Mouse (Mus musculus): ENCODE measurements around the gene Cdrt4. TPM values are rescaled to one million over a fixed set of nuclear protein-coding genes. Genes with fewer than 3 reads are reported as not detected.

Gene Cdrt4
- 0.29 TPM in 1 of 2 replicates, not detected in the other for polyA plus RNA-seq (2014; fragmentation: Nextera tagmentation; extraction: Ambion mirVana)

DNA sequence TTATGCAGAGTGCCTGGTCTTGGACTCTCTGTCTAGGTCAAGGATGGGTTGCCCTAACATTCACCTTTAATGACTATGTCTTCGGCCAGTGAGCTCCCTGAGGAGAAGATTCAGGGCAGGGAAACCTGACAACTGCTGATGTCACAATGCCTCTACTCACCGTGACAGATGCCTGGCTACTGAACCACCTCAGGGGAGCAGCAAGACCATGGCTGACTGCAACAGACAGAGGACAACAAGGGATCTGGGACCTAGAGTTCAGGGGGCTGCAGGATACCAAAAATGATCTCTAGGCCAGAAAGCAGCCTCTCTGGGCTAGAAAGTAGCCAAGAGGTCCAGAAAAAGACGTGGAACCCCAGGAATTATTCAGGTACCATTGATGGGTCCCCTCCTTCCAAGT, at the start of gene Cdrt4:
Cdrt4 (plus strand) TSS at position 182 of the 400 bp plus-strand sequence.
- no peak within 1 kb of the TSS for H3K4me2 ChIP-seq (ENCODE audit: low read depth, severe bottlenecking)
- DNase-seq (ENCODE audit: low spot score) (no peak), ATAC-seq (ENCODE audit: insufficient number of reproducible peaks, low FRiP score, low TSS enrichment, low read depth) (no peak)
- no peak within 1 kb of the TSS for H3K4me3 ChIP-seq (ENCODE audit: low read depth, low read length)
- H3K36me3 ChIP-seq (ENCODE audit: control insufficient read depth, insufficient read depth, low read length): no peaks in the 10 kb centered on the region
- H3K4me1 ChIP-seq (ENCODE audit: control insufficient read depth, insufficient read depth, low read length): no peaks in the 10 kb centered on the region
- H3K9ac ChIP-seq (ENCODE audit: low read length): no peak within 1 kb of the TSS
- 0 out of 2 replicates have a peak, but pooled peaks cover 2% of the 10 kb centered on the region for H3K9me3 ChIP-seq (ENCODE audit: control insufficient read depth, low read length)
- WGBS: 89% methylated on average over 3 of the region's 3 CpGs
- no peak within 1 kb of the TSS for H3K27ac ChIP-seq (replicated peaks; ENCODE audit: low read depth, low read length)
- no peaks in the 10 kb centered on the region for H3K27me3 ChIP-seq (ENCODE audit: control insufficient read depth, insufficient read depth, low read length)

DNA sequence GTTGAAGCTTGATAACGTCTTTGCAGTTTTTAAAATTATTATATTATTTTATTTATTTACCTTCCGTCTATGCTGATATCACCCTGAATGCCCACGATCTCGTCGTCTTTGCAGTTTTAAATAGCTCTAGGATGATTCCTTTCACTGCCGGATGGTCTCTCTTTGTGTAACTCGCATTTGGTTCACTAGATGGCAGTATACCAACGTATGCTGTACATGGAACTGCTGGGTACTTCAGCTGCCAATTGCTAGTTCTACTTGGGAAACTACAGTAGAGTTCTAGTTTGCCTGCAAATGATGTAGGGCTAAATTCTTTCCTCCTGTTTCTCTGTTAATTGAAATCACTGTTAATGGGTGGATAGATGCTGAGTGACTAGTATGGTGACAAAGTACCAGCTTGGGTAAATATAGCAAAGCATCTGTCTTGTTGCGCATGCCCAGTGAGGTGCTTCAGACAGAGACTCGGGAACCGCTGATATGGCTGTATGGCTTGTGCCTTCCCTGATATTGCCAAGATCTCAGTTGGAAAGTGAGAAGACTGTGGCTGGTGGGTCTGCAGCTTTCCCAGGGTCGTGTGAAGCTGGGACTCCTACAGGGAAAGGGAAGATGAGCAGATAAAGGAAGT, 49.2 kb upstream of the Cdrt4 start:
- no peak overlapping the region for H3K27ac ChIP-seq (replicated peaks; ENCODE audit: low read depth, low read length)
- ATAC-seq (ENCODE audit: insufficient number of reproducible peaks, low FRiP score, low TSS enrichment, low read depth) (no peak), DNase-seq (ENCODE audit: low spot score) (peak; percentile 70)
- no peak overlapping the region for H3K4me3 ChIP-seq (ENCODE audit: low read depth, low read length)
- H3K27me3 ChIP-seq (ENCODE audit: control insufficient read depth, insufficient read depth, low read length): no peaks in the 10 kb centered on the region
- 38% methylated on average over 12 of the region's 12 CpGs for WGBS
- no peaks in the 10 kb centered on the region for H3K9me3 ChIP-seq (ENCODE audit: control insufficient read depth, low read length)
- H3K9ac ChIP-seq (ENCODE audit: low read length): no peak overlapping the region
- no peak overlapping the region for H3K4me2 ChIP-seq (ENCODE audit: low read depth, severe bottlenecking)
- no peaks in the 10 kb centered on the region for H3K4me1 ChIP-seq (ENCODE audit: control insufficient read depth, insufficient read depth, low read length)
- no peaks in the 10 kb centered on the region for H3K36me3 ChIP-seq (ENCODE audit: control insufficient read depth, insufficient read depth, low read length)

DNA sequence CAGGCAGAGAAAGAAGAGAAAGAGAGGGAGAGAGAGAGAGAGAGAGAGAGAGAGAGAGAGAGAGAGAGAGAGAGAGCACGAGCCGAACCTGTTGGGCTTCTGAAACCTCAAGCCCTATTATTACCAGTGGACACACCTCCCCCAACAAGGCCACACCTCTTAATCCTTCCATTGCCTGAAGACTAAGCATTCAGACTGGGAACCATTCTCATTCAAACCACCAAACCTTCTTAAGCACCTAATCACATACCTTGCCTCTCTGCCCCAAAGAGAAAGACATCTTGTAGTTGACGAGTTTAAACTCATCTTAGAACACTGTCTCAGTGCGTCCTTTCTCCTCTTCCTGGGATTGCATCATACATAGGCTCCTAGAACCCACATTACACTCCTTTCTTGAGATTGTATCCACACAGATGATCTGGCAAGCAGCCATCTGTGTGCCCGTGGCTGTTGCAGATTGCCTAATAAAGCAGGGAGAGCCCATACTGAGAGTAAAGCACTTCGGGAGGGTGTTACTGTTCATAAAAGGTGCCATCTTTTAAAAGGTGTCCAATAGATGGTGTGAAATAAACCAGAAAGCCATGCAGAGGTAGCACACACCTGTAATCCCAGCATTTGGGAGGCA, 47.0 kb upstream of the Cdrt4 start:
- DNase-seq (ENCODE audit: low spot score) (no peak), ATAC-seq (ENCODE audit: insufficient number of reproducible peaks, low FRiP score, low TSS enrichment, low read depth) (no peak)
- H3K9me3 ChIP-seq (ENCODE audit: control insufficient read depth, low read length): no peaks in the 10 kb centered on the region
- H3K4me3 ChIP-seq (ENCODE audit: low read depth, low read length): no peak overlapping the region
- H3K4me1 ChIP-seq (ENCODE audit: control insufficient read depth, insufficient read depth, low read length): no peaks in the 10 kb centered on the region
- no peak overlapping the region for H3K4me2 ChIP-seq (ENCODE audit: low read depth, severe bottlenecking)
- 79% methylated on average over 6 of the region's 6 CpGs for WGBS
- no peak overlapping the region for H3K27ac ChIP-seq (replicated peaks; ENCODE audit: low read depth, low read length)
- no peaks in the 10 kb centered on the region for H3K36me3 ChIP-seq (ENCODE audit: control insufficient read depth, insufficient read depth, low read length)
- no peak overlapping the region for H3K9ac ChIP-seq (ENCODE audit: low read length)
- H3K27me3 ChIP-seq (ENCODE audit: control insufficient read depth, insufficient read depth, low read length): no peaks in the 10 kb centered on the region

DNA sequence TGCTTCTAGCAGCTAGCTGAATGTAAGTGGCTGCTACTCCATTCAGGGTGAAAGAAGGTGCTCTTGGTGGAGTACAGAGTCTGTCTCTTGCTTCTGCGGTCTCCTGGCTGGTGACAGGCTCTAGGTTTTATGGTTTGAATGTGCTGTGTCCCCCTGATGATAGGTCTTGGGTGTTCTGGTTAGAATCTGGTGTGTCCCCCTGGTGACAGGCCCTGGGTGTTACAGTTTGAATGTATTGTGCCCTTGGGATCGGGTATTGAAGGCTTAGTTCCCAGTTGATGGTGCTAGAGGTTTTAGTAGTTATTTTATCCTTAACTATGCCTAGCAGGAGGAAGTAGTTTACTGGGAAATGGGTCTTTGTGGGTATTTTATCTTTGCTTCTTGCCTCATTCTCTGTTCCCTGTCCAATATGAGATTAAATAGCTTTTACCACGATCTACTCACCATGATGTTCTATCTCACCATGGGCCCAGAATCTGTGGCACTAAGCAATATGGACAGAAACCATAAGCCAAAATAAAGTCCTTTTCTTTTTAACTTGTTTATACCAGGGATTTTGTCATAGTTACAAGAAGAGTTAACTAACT, 41.2 kb upstream of the Cdrt4 start:
- no peak for ATAC-seq (ENCODE audit: insufficient number of reproducible peaks, low FRiP score, low TSS enrichment, low read depth)
- no peaks in the 10 kb centered on the region for H3K27me3 ChIP-seq (ENCODE audit: control insufficient read depth, insufficient read depth, low read length)
- H3K4me3 ChIP-seq (ENCODE audit: low read depth, low read length): no peak overlapping the region
- no peaks in the 10 kb centered on the region for H3K36me3 ChIP-seq (ENCODE audit: control insufficient read depth, insufficient read depth, low read length)
- no peak overlapping the region for H3K27ac ChIP-seq (replicated peaks; ENCODE audit: low read depth, low read length)
- 71% methylated on average over 3 of the region's 3 CpGs for WGBS
- no peaks in the 10 kb centered on the region for H3K9me3 ChIP-seq (ENCODE audit: control insufficient read depth, low read length)
- no peak overlapping the region for H3K4me2 ChIP-seq (ENCODE audit: low read depth, severe bottlenecking)
- no peak overlapping the region for H3K9ac ChIP-seq (ENCODE audit: low read length)
- no peaks in the 10 kb centered on the region for H3K4me1 ChIP-seq (ENCODE audit: control insufficient read depth, insufficient read depth, low read length)
- no peak for DNase-seq (ENCODE audit: low spot score)

DNA sequence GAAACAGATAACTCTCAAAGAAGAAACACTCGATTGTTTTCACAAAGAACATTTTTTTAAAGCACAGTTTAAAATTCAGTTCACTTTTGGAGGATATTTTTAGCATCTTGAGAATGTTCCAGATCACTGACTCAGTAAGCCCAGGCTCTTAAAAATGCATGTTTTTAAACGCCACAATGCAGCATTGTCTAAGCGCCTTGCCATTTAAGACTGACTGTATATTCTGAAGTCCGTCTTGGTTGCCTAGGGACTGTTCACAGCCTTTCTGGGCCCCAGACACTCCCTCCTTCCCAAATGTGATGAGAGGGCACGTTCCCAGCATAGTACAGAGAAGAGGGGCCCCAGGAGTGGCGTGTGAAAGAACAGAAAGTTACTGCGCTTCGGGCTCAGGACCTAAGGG, 39.6 kb upstream of the Cdrt4 start:
- no peak overlapping the region for H3K4me2 ChIP-seq (ENCODE audit: low read depth, severe bottlenecking)
- DNase-seq (ENCODE audit: low spot score) (no peak), ATAC-seq (ENCODE audit: insufficient number of reproducible peaks, low FRiP score, low TSS enrichment, low read depth) (no peak)
- WGBS: 80% methylated on average over 8 of the region's 8 CpGs
- no peaks in the 10 kb centered on the region for H3K9me3 ChIP-seq (ENCODE audit: control insufficient read depth, low read length)
- H3K9ac ChIP-seq (ENCODE audit: low read length): no peak overlapping the region
- no peaks in the 10 kb centered on the region for H3K36me3 ChIP-seq (ENCODE audit: control insufficient read depth, insufficient read depth, low read length)
- H3K4me1 ChIP-seq (ENCODE audit: control insufficient read depth, insufficient read depth, low read length): no peaks in the 10 kb centered on the region
- no peak overlapping the region for H3K4me3 ChIP-seq (ENCODE audit: low read depth, low read length)
- no peak overlapping the region for H3K27ac ChIP-seq (replicated peaks; ENCODE audit: low read depth, low read length)
- no peaks in the 10 kb centered on the region for H3K27me3 ChIP-seq (ENCODE audit: control insufficient read depth, insufficient read depth, low read length)

DNA sequence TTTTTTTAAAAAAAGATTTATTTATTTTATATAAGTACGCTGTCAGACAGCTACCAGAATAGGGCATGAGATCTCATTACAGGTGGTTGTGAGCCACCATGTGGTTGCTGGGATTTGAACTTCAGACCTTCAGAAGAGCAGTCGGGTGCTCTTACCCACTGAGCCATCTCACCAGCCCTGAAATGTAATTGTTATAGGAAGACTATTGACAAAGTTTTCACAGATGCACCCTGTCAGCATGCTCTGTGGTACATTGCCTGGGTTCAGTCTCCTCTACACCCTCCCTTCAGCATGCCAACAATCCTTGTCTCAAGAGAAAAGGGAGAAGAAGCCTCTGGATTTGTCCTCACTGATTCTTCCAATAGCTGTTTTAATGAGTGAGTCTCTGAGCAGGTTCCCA, 37.9 kb upstream of the Cdrt4 start:
- no peak overlapping the region for H3K9ac ChIP-seq (ENCODE audit: low read length)
- no peaks in the 10 kb centered on the region for H3K27me3 ChIP-seq (ENCODE audit: control insufficient read depth, insufficient read depth, low read length)
- H3K27ac ChIP-seq (replicated peaks; ENCODE audit: low read depth, low read length): no peak overlapping the region
- no peaks in the 10 kb centered on the region for H3K4me1 ChIP-seq (ENCODE audit: control insufficient read depth, insufficient read depth, low read length)
- WGBS: 91% methylated on average over 2 of the region's 2 CpGs
- no peaks in the 10 kb centered on the region for H3K9me3 ChIP-seq (ENCODE audit: control insufficient read depth, low read length)
- H3K4me3 ChIP-seq (ENCODE audit: low read depth, low read length): no peak overlapping the region
- no peaks in the 10 kb centered on the region for H3K36me3 ChIP-seq (ENCODE audit: control insufficient read depth, insufficient read depth, low read length)
- no peak overlapping the region for H3K4me2 ChIP-seq (ENCODE audit: low read depth, severe bottlenecking)
- ATAC-seq (ENCODE audit: insufficient number of reproducible peaks, low FRiP score, low TSS enrichment, low read depth): no peak
- no peak for DNase-seq (ENCODE audit: low spot score)

DNA sequence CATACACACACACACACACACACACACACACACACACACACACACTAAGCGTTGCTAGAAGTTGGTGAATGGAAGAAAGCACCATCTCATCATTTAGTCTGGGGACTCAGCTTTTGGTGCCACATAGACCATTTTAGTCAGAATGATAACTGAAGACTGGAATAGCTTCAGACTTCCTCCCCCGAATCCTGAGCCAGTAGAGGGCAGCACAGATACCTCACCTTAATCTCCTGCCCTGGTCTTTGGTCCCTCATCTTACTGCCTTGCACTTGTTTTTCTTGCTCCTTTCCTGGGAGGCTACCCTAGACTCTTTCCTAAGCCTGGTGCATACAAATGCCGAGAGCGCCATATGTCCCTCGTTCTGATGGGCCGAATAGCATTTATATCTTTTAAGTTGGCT, 36.5 kb upstream of the Cdrt4 start:
- Histone ChIP-seq H3K4me2 (ENCODE audit: low read depth, severe bottlenecking) (no peak overlapping the region), H3K9me3 (ENCODE audit: control insufficient read depth, low read length) (no peaks in the 10 kb centered on the region), H3K4me1 (ENCODE audit: control insufficient read depth, insufficient read depth, low read length) (no peaks in the 10 kb centered on the region), H3K27ac (replicated peaks; ENCODE audit: low read depth, low read length) (no peak overlapping the region), H3K4me3 (ENCODE audit: low read depth, low read length) (no peak overlapping the region), H3K9ac (ENCODE audit: low read length) (no peak overlapping the region), H3K36me3 (ENCODE audit: control insufficient read depth, insufficient read depth, low read length) (no peaks in the 10 kb centered on the region), H3K27me3 (ENCODE audit: control insufficient read depth, insufficient read depth, low read length) (no peaks in the 10 kb centered on the region)
- ATAC-seq (ENCODE audit: insufficient number of reproducible peaks, low FRiP score, low TSS enrichment, low read depth) (no peak), DNase-seq (ENCODE audit: low spot score) (no peak)
- WGBS: 55% methylated on average over 6 of the region's 6 CpGs

DNA sequence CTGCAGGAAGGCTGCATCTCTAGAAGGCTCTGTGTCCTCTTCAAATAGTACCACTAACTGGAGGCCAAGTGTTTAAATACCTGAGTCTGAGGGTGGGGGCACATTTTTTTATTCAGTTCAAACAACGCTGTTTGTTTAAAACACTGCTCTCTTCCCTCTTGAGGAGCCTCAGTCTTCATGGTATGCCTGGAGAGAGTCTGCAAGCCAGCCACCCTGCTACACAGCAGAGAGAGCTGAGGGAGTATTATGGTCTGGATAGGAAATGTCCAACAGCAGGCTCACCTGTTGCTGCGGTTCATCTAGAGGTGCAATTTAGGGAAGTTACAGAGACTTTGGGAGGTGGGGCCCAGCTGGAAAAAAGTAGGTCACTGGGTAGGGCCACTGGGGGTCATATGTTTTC, 35.5 kb upstream of the Cdrt4 start:
- Histone ChIP-seq H3K9me3 (ENCODE audit: control insufficient read depth, low read length) (no peaks in the 10 kb centered on the region), H3K27ac (replicated peaks; ENCODE audit: low read depth, low read length) (no peak overlapping the region), H3K4me3 (ENCODE audit: low read depth, low read length) (no peak overlapping the region), H3K4me2 (ENCODE audit: low read depth, severe bottlenecking) (no peak overlapping the region), H3K9ac (ENCODE audit: low read length) (no peak overlapping the region), H3K36me3 (ENCODE audit: control insufficient read depth, insufficient read depth, low read length) (no peaks in the 10 kb centered on the region), H3K27me3 (ENCODE audit: control insufficient read depth, insufficient read depth, low read length) (no peaks in the 10 kb centered on the region), H3K4me1 (ENCODE audit: control insufficient read depth, insufficient read depth, low read length) (peaks cover 4% of the 10 kb centered on the region; the same call in 1 of the 2 replicates)
- DNase-seq (ENCODE audit: low spot score): no peak
- WGBS: 84% methylated on average over 2 of the region's 2 CpGs
- ATAC-seq (ENCODE audit: insufficient number of reproducible peaks, low FRiP score, low TSS enrichment, low read depth): no peak
